Mouse (Mus musculus) central nervous system, embryonic 11.5 days (tissue): ENCODE results near the gene Cacna1e. TPM values are rescaled to one million over a fixed set of nuclear protein-coding genes. Genes with fewer than 3 reads are reported as not detected.

ENCODE experiments used
- polyA plus RNA-seq: library from polyadenylated mRNA; depleted of rRNA; stranded (reverse); fragments of >200 nt; gene quantifications from 2 replicates; pipeline ENCODE4 v1.2.3, GENCODE M21; 2012; rRNA removed

The Cacna1e gene
- 2.5 and 3.6 TPM in 2 replicates for polyA plus RNA-seq

DNA sequence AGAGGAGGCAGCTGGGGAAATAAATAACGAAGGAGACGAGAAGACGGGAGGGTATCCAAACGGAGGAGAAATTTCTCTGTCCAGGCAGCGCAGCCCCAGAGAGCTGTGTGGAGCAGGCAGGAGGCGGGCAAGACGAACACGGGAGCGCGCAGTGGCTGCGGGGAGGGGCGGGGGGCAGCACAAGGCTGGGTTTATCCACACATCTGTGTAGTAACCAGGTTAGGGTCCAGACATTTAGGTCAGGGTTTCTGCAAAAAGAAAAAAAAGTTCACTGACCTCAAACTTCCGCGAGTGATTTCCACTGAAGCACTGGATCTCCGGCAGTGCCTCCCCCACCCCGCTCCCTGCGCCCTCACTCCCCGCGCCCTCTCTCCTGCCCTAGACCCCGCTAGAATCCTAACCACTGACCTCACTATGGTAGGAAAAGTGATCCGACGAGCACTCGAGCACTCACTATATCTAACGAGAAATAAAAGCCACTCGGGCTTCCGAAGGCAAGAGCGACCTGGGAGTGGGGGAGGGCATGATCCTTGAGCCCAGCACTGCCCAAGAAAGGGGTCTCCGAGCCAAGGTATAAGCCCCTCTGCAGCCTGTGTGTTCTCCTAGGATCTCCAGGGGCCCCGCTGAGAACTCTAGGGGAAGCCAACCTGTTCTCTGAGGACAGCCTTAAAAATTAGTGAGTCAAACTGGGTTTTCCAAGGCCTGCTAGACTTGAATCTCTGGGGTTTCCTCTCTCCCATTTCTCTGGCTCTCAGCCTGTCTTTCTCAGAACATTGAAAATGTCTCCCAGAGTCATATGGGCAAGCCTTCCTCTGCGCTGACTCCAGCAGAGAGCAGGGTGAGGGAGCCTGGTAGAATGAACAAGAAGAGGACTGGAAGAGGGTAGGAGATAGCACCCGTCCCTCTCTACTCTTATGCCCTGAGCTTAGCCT lies at the start of gene Cacna1e:
Gene Cacna1e, minus strand, starts transcription at position 227 of the 932 bp plus-strand sequence.

Other genes with a start within 250 kb of the Cacna1e start
- gene Ier5, start 215.1 kb upstream of the Cacna1e start, polyA plus RNA-seq, result 21.6 and 28.0 TPM in 2 replicates